Mouse (Mus musculus) limb, embryonic 14.5 days (tissue): ENCODE results near the gene Ttc23. TPM values are rescaled to one million over a fixed set of nuclear protein-coding genes. Genes with fewer than 3 reads are reported as not detected.

Source experiments
- ATAC-seq: fragments of 200-750 bp; cut with Nextera tagmentation; 2 replicates; pipeline ENCODE4 v1.8.0; 2017; ENCODE audit warnings: low read depth, moderate number of reproducible peaks, moderate TSS enrichment; ENCODE audit not compliant: low FRiP score
- DNase-seq: peaks from one replicate; pipeline ENCODE4 v3.0.0-alpha.2; 2015; ENCODE audit warnings: low spot score
- H3K27ac ChIP-seq: fragments of 300-500 bp; sonication (generic); replicated peaks from 2 replicates; pipeline ENCODE4 v1.5.1; 2014; ENCODE audit warnings: low read depth, mild to moderate bottlenecking, low read length, moderate library complexity, mixed read lengths
- H3K27me3 ChIP-seq: fragments of 300-500 bp; sonication (generic); 2 replicates; pipeline ENCODE4 v1.6.1; 2014; ENCODE audit warnings: low read length, mixed read lengths; ENCODE audit not compliant: control insufficient read depth, insufficient read depth
- H3K36me3 ChIP-seq: fragments of 300-500 bp; sonication (generic); 2 replicates; pipeline ENCODE4 v1.6.1; 2014; ENCODE audit warnings: mild to moderate bottlenecking, low read length, moderate library complexity, mixed read lengths; ENCODE audit not compliant: control insufficient read depth, insufficient read depth
- H3K4me1 ChIP-seq: fragments of 300-500 bp; sonication (generic); 2 replicates; pipeline ENCODE4 v1.6.1; 2014; ENCODE audit warnings: antibody characterized with exemption, low read length, mixed read lengths; ENCODE audit not compliant: control insufficient read depth, insufficient read depth
- H3K4me2 ChIP-seq: fragments of 300-500 bp; sonication (generic); replicated peaks from 2 replicates; pipeline ENCODE4 v1.6.1; 2014; ENCODE audit warnings: low read depth, mild to moderate bottlenecking, low read length, moderate library complexity; ENCODE audit not compliant: severe bottlenecking
- H3K4me3 ChIP-seq: fragments of 300-500 bp; sonication (generic); replicated peaks from 2 replicates; pipeline ENCODE4 v1.5.1; 2014; ENCODE audit warnings: low read length
- H3K9ac ChIP-seq: fragments of 300-500 bp; sonication (generic); 2 replicates; pipeline ENCODE4 v1.6.1; 2014; ENCODE audit warnings: mild to moderate bottlenecking, low read depth, low read length, moderate library complexity; ENCODE audit not compliant: severe bottlenecking
- H3K9me3 ChIP-seq: fragments of 300-500 bp; sonication (generic); 2 replicates; pipeline ENCODE4 v1.6.1; 2016; ENCODE audit warnings: low read length; ENCODE audit not compliant: control insufficient read depth
- POLR2A ChIP-seq: fragments of 200-500 bp; IDR thresholded peaks from 2 replicates; pipeline ENCODE4 v1.8.0; 2012; ENCODE audit warnings: inconsistent platforms, mild to moderate bottlenecking, moderate library complexity, borderline replicate concordance; ENCODE audit not compliant: insufficient read depth, insufficient read length; ENCODE audit errors: extremely low read depth
- WGBS: fragments of 180-500 bp; shearing (Covaris S2); extraction: QIAGEN DNeasy Blood & Tissue Kit; methylation state at CpG from one replicate; pipeline ENCODE4 v1.1.7; 2014; 5-methylcytosine and 5-hydroxymethylcytosine counted together
- polyA plus RNA-seq, 2 experiments: library from polyadenylated mRNA; depleted of rRNA in 1 of 2; stranded (reverse) in 1 of 2; unstranded in 1 of 2; fragments of >200 nt; fragmentation: Nextera tagmentation in 1 of 2; extraction: Ambion mirVana in 1 of 2; gene quantifications; 2 replicates each; pipeline versions ENCODE4 v1.2.1 to v1.2.3; 2012 to 2014

Gene Ttc23
- polyA plus RNA-seq, 2 experiments = 33.4 to 46.9 TPM

DNA sequence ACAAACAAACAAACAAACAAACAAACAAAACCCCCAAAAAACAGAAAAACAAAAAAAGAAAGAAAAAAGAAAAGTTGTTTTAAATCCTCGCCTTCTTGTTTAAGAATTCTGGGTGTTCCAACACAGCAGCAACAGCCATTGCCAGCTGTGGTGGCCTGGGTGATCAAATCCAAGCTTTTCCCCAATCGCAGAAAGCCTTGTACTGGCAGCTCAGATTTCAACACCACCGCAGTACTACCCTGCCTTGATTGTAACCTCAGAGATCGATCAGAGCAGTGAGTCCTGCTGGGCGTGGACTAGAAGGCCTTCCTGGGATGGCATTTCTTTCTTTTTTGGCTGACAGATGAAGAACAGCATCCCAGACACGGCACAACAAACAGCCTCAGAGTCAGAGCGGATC is 48.7 kb downstream of the Ttc23 start:
- Histone ChIP-seq H3K27ac (no peak overlapping the region), H3K27me3 (no peaks in the 10 kb centered on the region), H3K9me3 (no peaks in the 10 kb centered on the region), H3K36me3 (peaks cover 52% of the 10 kb centered on the region), H3K4me1 (no peaks in the 10 kb centered on the region), H3K9ac (no peak overlapping the region), H3K4me2 (no peak overlapping the region), H3K4me3 (no peak overlapping the region)
- no peak for ATAC-seq
- 76% methylated on average over 7 of the region's 7 CpGs for WGBS
- DNase-seq = no peak
- TF ChIP-seq POLR2A = no peak

DNA sequence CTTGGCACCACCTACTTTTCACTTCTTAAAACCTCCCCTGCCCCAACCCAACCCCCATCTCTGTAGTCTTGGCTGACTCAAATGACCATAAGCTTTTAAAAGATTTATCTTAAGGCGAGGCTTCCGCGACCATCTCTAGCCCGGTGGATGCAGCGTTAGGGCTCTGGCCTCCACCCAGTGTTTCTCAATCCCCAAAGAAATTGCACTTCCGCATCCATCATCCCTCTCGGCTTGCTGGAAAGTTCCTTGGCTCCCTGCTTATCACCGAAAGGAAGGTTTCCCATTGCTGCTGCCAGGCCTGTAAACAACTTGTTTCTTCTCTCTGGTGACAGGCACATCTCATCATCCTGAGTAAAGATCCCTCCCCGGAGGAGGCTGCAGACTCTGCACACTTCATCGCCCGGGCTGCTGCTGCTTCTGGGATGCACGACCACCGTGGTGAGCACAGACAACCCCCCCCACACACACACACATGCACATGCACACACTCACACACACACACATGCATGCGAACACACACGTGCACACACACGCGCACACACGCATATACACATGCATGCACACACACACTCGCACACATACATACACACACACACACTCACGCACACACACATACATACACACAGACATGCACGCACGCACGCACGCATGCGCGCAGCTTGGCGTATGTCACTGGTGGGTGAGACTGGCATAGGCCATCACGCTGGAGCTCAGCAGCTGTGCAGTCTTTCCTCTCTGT is 50.9 kb downstream of the Ttc23 start:
- no peaks in the 10 kb centered on the region for H3K4me1 ChIP-seq
- ATAC-seq = no peak
- H3K27ac ChIP-seq = no peak overlapping the region
- H3K9me3 ChIP-seq = no peaks in the 10 kb centered on the region
- 96% methylated on average over 28 of the region's 28 CpGs for WGBS
- peaks cover 52% of the 10 kb centered on the region for H3K36me3 ChIP-seq
- H3K9ac ChIP-seq = no peak overlapping the region
- H3K27me3 ChIP-seq = no peaks in the 10 kb centered on the region
- no peak overlapping the region for H3K4me2 ChIP-seq
- no peak overlapping the region for H3K4me3 ChIP-seq
- no peak for DNase-seq
- no peak for TF ChIP-seq POLR2A

DNA sequence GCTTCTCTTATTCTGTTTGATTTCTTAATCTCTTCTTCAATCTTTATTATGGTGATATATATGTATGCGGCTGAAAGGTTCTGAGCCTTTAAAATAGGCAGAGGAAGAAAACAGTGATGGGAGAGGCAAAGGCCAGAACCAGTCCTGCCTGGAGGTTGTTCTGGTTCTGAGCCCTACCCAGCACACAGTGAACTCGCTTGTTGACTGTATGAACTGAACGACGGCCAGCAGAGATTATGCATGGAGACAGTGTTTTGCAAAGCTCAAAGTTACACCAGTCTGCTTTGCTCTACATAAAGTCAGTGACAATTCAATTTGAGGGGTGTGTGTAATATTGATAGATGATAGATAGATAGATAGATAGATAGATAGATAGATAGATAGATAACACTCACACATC is 52.1 kb downstream of the Ttc23 start:
- 95% methylated on average over 4 of the region's 4 CpGs for WGBS
- no peaks in the 10 kb centered on the region for H3K9me3 ChIP-seq
- no peaks in the 10 kb centered on the region for H3K27me3 ChIP-seq
- no peak overlapping the region for H3K4me2 ChIP-seq
- no peak overlapping the region for H3K4me3 ChIP-seq
- DNase-seq (no peak), ATAC-seq (no peak)
- H3K4me1 ChIP-seq = no peaks in the 10 kb centered on the region
- H3K27ac ChIP-seq = no peak overlapping the region
- no peak overlapping the region for H3K9ac ChIP-seq
- H3K36me3 ChIP-seq = peaks cover 53% of the 10 kb centered on the region
- no peak for TF ChIP-seq POLR2A

DNA sequence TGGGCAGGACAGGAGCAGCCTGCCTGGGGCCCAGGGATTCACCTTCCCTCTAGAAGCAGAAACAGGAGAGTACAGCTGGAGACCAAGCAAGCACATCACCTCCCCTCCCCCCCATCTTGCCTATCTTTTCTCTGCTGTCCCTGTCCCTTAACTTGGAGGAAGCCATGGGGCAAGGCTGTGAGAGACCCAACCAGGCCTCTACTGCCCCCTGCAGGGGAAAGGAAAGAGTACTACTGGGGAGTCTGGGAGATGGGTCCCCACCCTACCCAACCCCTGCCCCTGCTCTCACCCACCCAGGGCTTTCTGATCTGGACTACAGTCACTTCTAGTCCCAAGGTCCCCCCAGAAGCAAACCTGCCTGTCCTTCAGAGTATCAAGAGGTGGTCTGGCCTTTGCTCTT is 53.6 kb downstream of the Ttc23 start:
- no peaks in the 10 kb centered on the region for H3K9me3 ChIP-seq
- no peak overlapping the region for H3K4me2 ChIP-seq
- no peaks in the 10 kb centered on the region for H3K4me1 ChIP-seq
- DNase-seq (no peak), ATAC-seq (no peak)
- no peaks in the 10 kb centered on the region for H3K27me3 ChIP-seq
- no peak overlapping the region for H3K4me3 ChIP-seq
- H3K27ac ChIP-seq = no peak overlapping the region
- peaks cover 49% of the 10 kb centered on the region for H3K36me3 ChIP-seq
- no peak overlapping the region for H3K9ac ChIP-seq
- TF ChIP-seq POLR2A = no peak

DNA sequence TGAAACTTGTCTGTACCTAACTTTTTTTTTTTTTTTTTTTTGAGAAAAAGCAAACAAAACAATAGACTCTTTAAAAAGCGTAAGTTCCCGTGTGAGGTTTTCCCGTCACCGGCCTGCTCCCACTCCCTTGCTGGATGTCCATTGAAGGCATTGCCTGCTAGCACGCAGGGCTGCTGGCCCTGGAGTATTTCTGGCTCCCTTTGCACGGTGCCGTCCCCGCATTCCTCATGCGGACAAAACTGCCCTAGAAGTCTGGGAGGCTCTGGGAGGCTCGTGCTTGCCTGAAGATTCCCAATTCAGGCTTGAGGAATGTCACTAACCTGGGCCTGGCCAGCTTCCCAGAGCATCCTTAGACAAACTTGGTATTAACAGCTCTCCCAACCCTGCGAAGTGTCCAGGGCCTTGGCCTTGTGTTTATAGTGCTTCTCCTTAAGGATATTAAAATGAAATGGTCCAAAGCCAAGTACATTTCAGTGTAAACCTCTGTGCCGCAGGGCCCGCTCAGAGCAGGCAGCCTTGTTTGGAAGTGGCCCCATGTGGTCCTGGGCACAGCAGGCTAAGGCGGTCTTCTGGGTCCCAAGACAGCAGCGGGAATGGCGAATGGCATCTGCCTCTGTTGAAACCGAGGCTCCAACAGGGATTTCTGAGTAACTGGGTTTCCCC is 54.2 kb downstream of the Ttc23 start:
- Histone ChIP-seq H3K9me3 (no peaks in the 10 kb centered on the region), H3K4me2 (no peak overlapping the region), H3K4me3 (no peak overlapping the region), H3K9ac (no peak overlapping the region), H3K27ac (no peak overlapping the region), H3K36me3 (peaks cover 47% of the 10 kb centered on the region), H3K4me1 (no peaks in the 10 kb centered on the region), H3K27me3 (no peaks in the 10 kb centered on the region)
- no peak for TF ChIP-seq POLR2A
- DNase-seq (no peak), ATAC-seq (no peak)
- 69% methylated on average over 17 of the region's 17 CpGs for WGBS
